Mouse (Mus musculus) A20 (cell line): ENCODE measurements around the gene Dnmt3c.
"Not testable (repeated sequence)": the region's sequence is repeated elsewhere in the genome, so short reads cannot be mapped to it uniquely, and the experiment has no call there.

Experiments used
- DNase-seq: peaks from one replicate; pipeline ENCODE4 v3.0.0-alpha.2; 2011; ENCODE audit warnings: low read depth, low spot score

Gene Dnmt3c

GRCm38 (mm10) chr2:153696352-153696751 lies at the start of gene Dnmt3c:
Gene Dnmt3c (plus strand): TSS chr2:153696652.
- DNase-seq = no peak

GRCm38 (mm10) chr2:153648773-153649297 lies 47.6 kb upstream of the Dnmt3c start:
- DNase-seq = no peak

DNA sequence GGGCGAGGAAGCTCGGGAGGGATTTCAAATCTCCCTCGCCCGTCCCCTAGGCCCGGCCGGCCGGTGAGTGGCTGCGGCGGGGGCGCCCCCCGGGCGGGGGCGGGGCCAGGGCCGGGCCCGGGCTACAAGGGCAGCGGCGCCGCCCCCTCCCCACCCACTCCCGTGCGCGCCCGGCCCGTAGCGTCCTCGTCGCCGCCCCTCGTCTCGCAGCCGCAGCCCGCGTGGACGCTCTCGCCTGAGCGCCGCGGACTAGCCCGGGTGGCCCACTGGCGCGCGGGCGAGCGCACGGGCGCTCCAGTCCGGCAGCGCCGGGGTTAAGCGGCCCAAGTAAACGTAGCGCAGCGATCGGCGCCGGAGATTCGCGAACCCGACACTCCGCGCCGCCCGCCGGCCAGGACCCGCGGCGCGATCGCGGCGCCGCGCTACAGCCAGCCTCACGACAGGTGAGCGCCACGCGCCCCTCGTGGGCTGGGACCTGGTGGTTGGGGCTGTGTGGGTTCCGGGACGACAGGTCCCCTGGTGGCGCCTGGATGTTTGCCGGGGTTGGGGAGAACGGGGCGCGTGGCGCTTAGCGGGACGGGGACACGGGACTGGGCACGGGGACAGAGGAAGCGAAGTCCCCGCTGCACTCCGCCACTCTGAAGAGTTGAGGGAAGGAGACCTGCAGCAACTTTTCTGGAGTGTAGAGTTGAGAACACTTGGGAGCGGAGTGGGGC lies 47.0 kb upstream of the Dnmt3c start, which contains the start of gene Dnmt3b:
TSS of gene Dnmt3b (plus strand) at position 153 of the 716 bp plus-strand sequence.
- DNase-seq = peak; percentile 77

- DNase-seq = peak; percentile 65
Observed at GRCm38 (mm10) chr2:153650014-153650687, 46.3 kb upstream of the Dnmt3c start.

DNA sequence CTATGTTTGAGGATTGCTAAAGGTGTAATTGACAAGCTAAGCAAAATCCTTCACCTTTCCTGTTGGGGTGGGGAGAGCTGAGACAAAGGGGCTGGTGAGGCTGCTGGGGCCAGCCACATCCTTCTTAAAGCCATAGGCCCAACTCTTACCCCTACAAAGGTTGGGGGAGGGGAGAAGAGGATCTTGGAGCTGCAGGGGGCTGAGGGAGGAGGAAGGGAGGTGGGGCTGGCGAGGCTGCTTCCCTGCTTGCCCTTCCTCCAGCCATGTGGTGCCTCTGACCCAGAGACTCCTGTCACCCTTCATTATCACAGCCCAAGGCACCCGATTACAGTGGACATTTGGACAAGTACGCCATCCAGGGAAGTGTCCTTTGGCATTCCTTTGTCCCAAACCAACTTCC lies 44.8 kb upstream of the Dnmt3c start:
- no peak for DNase-seq

- not testable (repeated sequence) for DNase-seq
Observed at GRCm38 (mm10) chr2:153657659-153658058, 38.8 kb upstream of the Dnmt3c start.

GRCm38 (mm10) chr2:153660616-153661015 lies 35.8 kb upstream of the Dnmt3c start:
- no peak for DNase-seq

- DNase-seq = no peak
Observed at GRCm38 (mm10) chr2:153665401-153665800, 31.1 kb upstream of the Dnmt3c start.

- DNase-seq = peak; percentile 45
Observed at GRCm38 (mm10) chr2:153668754-153669376, 27.6 kb upstream of the Dnmt3c start.

GRCm38 (mm10) chr2:153670111-153670510 lies 26.3 kb upstream of the Dnmt3c start:
- DNase-seq = no peak

DNA sequence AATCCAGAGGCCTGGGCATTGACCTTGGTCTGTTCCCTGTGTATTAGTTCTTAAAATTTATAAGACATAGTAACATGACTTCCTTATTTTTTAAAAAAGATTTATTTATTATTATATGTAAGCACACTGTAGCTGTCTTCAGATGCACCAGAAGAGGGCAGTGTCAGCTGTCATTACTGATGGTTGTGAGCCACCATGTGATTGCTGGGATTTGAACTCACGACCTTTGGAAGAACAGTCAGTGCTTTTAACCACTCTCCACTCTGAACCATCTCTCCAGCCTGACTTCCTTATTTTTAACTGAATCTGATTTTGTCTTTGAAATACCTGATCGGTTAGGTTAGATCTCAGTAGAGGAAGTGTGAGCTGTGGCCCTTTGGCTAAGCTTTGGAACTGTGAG lies 23.8 kb upstream of the Dnmt3c start:
- DNase-seq = peak; percentile 30

- not testable (repeated sequence) for DNase-seq
Observed at GRCm38 (mm10) chr2:153675364-153675763, 21.1 kb upstream of the Dnmt3c start.

GRCm38 (mm10) chr2:153676944-153677343 lies 19.5 kb upstream of the Dnmt3c start:
- DNase-seq = no peak

DNA sequence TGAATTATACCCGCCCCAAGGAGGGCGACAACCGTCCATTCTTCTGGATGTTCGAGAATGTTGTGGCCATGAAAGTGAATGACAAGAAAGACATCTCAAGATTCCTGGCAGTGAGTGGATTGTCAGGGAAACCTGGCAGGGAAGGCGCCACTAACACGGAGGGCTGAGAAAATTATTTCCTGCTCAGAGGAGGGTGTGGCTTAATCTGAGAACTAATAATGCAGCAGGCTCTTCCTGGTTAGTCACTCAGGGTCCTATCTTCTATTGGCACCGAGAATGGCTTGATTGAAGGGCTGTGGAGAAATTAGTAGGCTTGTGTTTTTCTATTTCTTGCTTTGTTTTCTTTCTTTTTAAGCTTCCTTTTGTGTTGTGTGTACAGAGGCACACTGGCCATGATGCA lies 18.9 kb upstream of the Dnmt3c start:
- no peak for DNase-seq

- DNase-seq = no peak
Observed at GRCm38 (mm10) chr2:153679959-153680358, 16.5 kb upstream of the Dnmt3c start.

DNA sequence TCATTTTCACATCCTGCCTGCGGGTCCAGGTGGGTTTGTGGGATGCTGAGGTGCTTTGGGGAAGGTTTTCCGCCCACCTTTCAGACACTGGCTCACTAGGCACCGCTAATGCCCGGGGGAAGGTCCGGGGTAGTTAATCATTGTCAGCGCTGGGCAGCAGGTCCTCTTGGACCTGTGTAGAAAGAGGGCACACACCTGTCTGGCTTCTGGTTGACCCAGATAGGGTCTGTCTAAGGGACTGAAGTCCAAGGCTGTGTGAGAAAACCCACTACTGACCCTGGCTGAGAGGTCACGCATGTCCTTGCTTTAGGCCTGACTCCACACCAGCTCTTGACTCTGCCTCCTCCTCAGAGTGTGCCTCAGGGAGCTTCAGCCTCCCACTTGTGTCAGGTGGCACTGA lies 3.0 kb upstream of the Dnmt3c start:
- not testable (repeated sequence) for DNase-seq

GRCm38 (mm10) chr2:153694462-153695085 lies 1.9 kb upstream of the Dnmt3c start:
- peak; percentile 70 for DNase-seq

- no peak for DNase-seq
Observed at GRCm38 (mm10) chr2:153703389-153703788, 6.9 kb downstream of the Dnmt3c start.

DNA sequence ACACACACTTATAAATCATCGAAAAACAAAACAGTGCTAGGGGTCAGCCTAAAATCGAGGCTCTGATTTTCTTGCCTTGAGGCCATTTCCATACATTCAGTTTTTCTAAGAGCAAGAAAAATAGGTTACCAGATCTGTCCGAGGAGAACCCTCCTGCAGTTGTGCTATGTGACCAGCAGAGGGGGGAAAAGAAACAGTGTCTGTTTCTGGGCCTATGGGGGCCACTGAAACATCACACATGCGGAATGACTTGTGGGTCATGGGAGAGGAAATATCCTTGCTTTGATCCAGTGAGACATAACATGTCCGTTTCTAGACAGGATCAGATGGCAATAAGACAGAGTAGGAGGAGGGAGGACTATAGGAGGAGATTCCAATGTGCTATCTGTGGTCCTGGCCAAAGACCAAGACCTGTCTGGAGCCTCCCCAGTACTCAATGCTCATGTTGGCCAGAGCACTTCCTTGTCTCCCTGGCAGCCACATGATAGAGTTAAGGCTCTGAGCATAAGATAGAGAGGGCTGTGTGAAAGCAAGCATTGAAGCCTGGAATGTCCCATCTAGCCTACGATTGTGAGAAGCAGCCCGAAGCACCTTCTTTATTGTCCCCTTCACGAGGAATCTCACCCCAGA lies 14.4 kb downstream of the Dnmt3c start:
- peak; percentile 49 for DNase-seq

DNA sequence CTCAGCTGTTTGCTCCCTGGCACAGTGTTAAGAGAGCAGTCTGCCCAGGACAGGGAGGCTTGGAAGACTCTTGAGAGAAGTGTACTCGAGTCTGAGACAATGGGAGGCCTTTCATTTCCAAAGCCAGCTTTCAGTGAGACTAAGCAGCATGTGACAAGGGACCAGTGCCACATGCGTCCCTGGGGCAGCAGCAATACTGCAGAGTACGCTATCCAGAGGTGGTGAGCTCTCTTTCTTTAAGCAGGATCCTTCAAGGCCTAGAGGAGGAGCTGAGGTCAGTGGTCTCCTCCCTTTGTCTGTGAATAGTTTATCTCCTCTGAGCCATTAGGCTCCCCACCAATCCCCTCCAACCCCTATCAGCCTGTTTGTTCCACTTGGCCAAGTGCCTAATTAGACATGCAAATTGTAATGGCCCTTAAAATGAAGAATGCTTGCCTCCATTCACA lies 16.2 kb downstream of the Dnmt3c start:
- DNase-seq = peak; percentile 32

DNA sequence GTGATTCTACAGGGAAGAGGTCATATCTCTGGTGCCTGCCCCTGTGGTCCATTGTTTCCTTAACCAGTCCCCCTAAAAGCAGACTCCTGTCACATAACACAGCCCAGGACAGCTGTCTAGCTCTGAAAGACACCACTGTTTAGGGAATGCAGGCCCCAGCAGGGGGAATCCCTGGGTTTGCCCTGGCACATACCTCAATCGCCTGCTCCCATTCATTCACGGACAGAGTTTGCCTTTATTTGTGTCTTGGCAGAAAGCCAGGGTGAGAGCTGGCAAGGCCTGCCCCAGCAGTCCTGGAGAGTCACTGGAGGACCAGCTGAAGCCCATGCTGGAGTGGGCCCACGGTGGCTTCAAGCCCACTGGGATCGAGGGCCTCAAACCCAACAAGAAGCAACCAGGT lies 16.8 kb downstream of the Dnmt3c start:
- DNase-seq = no peak
